Mouse (Mus musculus): ENCODE measurements around the gene Tap2. TPM values are rescaled to one million over a fixed set of nuclear protein-coding genes. Genes with fewer than 3 reads are reported as not detected.
A peak's percentile ranks its signal among the peaks of the same experiment; 100 is the strongest.

Tap2 gene
- polyA plus RNA-seq, 1 experiment: 37.9 TPM

- DNase-seq (ENCODE audit: low spot score): no peak
Observed at GRCm38 (mm10) chr17:34196491-34196890, 6.8 kb upstream of the Tap2 start.

DNA sequence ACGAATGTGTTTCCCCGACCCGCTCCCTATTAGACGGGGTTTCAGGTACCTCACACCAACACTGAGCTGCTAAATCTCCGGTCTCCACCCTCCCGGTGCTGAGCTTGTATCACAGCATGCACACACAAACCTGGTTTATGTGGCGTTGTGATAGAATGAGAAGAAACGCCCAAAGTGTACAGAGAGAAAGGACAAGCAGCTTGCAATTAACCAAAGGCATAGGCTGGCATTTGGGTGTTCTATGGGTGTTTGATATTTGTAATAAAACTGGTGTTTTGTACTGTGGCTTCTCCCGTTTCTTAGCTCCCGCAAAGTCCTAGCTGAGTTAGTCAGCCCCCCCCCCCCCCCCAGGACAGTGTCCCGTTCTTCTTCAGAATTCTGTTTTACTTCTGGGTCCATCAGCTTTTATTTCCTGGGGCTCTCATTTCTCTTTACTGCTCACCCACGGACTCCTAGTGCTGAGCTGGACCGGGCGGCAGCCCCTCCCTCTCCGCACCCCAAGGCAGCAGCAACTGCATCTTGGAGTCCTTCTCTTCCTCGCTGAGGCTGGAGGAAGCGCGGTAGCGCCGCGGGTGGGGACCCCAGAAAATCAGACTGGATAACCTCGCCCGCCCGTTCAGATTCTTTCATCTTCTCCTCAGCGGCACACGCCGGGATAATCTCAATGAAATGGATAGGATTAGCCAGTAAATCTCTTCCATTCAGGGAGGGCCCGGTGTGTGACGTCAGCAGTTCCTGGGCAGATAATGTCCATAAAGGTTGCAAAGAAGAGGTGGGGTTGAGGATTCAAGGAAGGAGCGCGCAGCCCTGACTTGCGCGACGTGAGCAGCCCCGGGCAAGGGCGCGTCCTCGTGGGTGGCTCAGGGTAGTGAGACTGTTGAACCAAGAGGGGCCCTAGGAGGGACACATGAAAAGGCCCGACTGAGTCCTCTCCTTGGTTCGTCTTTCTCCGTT lies 6.1 kb upstream of the Tap2 start, which contains the start of gene Psmb8:
TSS of gene Psmb8 (plus strand) at position 781 of the 954 bp plus-strand sequence.
- DNase-seq (ENCODE audit: low spot score): peak; percentile 59

DNA sequence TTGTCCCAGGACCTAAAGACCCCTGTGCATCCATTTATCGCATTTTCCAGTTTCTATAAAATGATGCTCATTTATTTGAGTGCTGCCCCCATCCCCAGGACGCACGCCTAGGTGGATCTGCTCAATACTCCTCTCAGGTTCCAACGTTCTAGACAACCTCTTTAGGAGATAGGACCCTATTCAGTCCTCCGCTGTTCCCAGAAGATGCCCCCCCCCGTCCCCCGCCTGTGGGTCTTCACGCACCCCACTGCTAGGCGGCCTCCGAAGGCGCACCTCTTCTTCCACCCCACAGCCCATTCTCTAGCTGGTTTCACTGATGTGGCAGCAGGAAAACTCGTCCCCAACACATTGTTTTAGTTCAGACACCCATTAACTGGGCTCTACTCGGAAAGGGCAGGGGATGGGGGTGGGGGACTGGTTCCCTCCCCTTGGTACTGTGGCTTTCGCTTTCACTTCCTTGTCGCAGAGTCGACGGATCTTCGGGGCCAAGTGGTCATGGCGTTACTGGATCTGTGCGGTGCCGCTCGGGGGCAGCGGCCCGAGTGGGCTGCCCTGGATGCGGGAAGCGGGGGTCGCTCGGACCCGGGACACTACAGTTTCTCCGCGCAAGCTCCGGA lies 5.3 kb upstream of the Tap2 start:
- DNase-seq (ENCODE audit: low spot score): no peak

GRCm38 (mm10) chr17:34198521-34198912 lies 4.8 kb upstream of the Tap2 start:
- DNase-seq (ENCODE audit: low spot score): no peak

- DNase-seq (ENCODE audit: low spot score): no peak
Observed at GRCm38 (mm10) chr17:34199050-34199619, 4.2 kb upstream of the Tap2 start.

DNA sequence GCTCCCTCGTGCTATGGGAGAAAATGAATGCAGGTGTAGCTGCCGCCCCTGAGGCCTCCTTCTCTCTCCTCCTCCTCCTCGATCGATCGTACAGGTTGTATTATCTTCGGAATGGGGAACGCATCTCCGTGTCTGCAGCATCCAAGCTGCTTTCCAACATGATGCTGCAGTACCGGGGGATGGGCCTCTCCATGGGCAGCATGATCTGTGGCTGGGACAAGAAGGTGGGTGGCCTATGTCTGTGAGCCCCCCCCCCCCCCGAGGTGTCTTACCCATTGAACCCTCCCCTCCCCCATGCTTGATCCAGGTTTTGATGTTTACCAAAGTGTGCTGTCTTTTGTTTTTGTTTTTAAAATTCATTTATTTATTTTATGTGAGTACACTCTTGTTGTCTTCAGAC lies 3.3 kb upstream of the Tap2 start:
- no peak for DNase-seq (ENCODE audit: low spot score)

DNA sequence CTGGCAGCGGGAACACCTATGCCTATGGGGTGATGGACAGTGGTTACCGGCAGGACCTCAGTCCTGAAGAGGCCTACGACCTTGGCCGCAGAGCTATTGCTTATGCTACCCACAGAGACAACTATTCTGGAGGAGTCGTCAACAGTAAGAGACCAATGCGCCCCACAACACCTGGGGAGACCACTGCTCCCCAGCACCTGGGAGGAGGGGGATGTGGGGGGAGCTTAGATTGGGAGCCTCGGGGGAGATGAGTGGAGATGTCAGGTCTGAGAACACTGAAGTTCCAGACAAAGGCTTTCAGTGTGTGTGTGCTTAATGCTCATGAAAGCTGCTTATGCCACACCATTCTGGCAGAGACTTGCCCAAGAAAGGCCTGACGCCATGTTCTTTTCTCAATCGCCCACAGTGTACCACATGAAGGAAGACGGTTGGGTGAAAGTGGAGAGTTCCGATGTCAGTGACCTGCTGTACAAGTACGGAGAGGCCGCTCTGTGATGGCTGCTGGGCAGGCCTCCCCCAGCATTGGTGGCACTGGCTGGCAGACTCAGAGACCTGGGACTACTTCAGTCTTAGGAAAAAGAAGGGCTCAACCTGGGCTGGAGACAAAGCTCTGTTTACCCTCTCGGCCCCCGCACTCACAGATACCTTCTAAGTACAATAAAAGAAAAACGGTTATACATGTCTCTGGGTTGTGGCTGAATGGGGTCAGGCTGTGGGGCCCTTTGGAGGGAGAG lies 2.4 kb upstream of the Tap2 start:
- no peak for DNase-seq (ENCODE audit: low spot score)

- DNase-seq (ENCODE audit: low spot score): no peak
Observed at GRCm38 (mm10) chr17:34201506-34202055, 1.7 kb upstream of the Tap2 start.

DNA sequence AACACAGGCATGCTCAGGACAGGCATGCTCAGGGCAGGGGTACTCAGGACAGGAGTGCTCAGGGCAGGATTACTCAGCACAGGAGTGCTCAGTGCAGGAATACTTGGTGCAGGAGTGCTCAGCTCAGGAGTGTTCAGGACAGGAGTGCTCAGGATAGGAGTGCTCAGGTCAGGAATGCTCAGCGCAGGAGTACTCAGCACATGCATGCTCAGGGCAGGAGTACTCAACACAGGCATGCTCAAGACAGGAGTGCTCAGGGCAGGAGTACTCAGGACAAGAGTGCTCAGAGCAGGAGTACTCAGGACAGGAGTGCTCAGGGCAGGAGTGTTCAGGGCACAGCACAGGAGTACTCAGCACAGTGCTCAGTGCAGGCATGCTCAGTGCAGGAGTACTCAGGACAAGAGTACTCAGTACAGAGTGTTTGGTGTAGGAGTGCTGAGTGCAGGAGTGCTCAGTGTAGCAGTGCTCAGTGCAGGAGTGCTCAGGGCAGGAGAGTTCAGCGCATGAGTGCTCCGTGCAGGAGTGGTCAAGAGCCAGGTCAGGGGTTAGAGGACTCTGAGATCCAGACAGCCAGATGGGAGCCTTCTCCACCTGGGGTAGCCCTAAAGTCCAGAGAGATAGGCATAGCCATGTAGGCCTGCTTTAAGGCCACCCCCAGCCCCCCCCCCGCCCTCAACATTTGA lies 426 bp upstream of the Tap2 start:
- no peak for DNase-seq (ENCODE audit: low spot score)

DNA sequence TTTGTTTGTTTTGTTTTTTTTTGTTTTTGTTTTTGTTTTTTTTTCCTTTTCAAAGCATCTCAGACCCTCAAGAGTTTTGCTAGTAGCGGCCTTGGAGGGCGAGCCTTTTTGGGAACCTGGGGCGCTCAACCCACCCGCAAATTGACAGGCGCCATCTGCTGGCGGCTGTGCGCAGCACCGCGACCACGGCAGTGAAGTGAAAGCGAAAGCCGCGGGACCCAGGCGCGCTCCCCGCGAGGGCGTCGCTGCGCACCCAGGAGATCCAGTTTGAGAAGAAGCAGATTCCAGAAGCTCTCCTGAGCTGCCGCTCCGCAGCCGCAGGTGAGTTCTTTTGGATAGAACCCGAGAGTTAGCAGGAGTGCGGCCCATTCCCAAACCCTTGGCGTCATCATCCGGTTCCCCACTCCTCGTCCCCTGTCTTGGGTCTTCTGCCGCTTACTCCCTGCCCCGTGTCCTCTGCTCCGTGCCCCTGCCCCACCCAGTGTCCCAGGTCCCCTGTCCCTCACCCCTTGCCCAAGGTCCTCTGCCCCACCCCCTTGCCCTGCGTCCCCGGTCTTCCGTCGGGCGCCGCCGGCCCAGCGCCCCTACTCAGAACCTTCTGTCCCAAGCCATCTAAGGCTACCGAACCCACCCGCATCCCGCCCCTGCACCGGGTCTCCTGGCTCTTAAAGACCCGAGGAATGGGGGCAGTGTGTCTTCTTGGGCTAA lies 1.1 kb downstream of the Tap2 start:
- peak; percentile 80 for DNase-seq (ENCODE audit: low spot score)

- no peak for DNase-seq (ENCODE audit: low spot score)
Observed at GRCm38 (mm10) chr17:34205021-34205745, 1.9 kb downstream of the Tap2 start.

DNA sequence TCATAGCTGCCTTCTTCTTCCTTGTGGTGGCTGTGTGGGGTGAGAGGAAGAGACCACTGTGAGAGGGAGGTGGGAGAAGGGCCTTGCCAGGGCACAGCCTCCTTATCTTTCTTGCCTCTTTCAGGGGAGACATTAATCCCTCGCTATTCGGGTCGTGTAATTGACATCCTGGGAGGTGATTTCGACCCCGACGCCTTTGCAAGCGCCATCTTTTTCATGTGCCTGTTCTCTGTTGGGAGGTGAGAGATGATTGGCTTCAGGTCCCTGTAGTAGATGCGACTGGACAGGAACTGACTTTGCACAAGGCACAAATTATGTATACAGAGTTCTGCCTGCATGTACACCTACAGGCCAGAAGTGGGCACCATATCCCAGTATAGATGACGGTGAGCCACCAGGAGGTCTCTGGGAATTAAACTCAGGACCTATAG lies 2.4 kb downstream of the Tap2 start:
- DNase-seq (ENCODE audit: low spot score): no peak

- no peak for DNase-seq (ENCODE audit: low spot score)
Observed at GRCm38 (mm10) chr17:34206731-34207130, 3.4 kb downstream of the Tap2 start.

DNA sequence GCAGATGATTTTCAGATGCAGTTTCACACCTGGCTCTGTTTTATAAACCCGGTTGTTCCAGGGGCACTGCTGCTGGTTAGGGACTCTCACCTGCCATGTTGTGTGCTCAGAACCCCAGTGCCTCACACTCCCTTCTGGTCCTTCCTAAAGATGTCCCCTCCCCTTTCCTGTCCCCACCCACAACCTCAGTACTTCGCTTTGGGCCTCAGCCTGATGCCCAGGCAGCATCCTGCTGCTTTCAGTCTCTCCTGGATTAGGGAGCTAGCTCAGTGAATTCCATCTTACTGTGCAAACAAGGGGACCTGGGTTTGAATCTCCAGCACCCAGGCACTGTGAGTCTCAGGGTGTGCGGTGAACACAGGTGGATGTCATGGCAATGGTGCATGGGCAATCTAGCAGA lies 4.1 kb downstream of the Tap2 start:
- no peak for DNase-seq (ENCODE audit: low spot score)

DNA sequence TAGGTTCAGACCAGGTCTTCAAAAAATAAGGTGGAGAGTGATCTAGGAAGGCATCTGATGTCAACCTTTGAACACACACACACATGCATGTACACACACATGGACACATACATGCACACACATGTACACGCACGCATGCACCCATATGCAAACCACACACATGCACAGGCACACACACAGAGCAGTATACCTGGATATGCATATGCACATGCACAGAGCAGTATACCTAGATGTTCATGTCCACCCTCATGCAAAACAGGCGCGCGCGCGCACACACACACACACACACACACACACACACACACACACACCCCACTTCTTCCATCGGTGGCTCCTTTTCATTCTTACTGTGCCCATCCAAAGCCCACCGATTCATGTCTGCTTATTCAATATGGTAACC lies 4.5 kb downstream of the Tap2 start:
- no peak for DNase-seq (ENCODE audit: low spot score)

DNA sequence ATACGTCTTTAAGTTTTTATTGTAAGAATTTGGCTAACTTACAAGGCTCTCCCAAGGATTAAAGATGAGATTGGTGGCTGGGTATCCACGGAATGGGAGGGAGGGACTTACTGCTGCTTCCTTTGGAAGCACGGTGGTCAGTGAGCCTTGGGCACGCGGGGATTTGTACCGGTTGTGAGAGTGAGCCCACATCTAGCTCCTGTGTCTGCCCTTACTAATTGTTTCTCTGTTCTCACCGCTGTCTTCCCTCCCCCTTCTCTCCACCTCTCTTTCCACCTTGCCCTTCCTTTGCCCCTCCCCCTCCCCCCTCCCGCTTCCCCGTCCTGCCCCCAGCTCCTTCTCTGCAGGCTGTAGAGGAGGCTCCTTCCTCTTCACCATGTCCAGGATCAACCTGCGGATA lies 5.1 kb downstream of the Tap2 start:
- DNase-seq (ENCODE audit: low spot score): no peak

DNA sequence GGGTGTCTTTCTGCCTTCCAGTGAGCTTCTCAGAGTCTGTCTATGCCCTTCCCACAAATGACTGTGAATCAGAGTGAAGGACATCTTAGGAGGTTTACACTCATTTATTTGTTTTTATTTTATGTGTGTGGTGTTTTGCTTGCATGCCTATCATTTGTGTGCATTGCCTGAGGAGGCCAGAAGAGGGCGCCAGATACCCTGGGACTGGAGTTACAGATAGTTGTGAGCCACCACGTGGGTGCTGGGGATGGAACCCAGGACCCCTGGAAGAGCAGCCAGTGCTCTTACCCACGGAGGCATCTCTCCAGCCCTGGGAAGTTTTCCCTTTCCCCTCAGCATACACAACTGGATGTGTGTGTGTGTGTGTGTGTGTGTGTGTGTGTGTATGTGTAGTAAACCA lies 6.4 kb downstream of the Tap2 start:
- no peak for DNase-seq (ENCODE audit: low spot score)

DNA sequence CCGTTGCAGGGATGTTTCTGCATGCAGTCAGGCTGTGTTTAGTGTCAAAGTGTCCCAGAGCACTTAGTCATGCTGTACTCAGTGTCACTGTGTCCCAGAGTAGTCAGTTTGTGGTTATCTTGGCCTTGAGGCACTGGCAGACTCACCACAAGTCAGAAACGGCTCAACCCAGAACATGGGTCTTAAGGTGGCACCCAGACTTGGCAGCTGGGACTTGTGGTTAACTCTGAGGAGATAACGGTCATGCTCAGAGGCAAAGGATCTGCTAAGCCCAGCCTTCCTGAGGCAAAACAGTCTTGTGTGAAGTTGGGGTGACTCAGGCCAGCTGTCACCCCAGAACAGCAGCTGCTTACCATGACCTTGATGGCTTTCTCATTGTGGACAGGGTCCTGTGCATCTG lies 7.3 kb downstream of the Tap2 start:
- DNase-seq (ENCODE audit: low spot score): no peak

DNA sequence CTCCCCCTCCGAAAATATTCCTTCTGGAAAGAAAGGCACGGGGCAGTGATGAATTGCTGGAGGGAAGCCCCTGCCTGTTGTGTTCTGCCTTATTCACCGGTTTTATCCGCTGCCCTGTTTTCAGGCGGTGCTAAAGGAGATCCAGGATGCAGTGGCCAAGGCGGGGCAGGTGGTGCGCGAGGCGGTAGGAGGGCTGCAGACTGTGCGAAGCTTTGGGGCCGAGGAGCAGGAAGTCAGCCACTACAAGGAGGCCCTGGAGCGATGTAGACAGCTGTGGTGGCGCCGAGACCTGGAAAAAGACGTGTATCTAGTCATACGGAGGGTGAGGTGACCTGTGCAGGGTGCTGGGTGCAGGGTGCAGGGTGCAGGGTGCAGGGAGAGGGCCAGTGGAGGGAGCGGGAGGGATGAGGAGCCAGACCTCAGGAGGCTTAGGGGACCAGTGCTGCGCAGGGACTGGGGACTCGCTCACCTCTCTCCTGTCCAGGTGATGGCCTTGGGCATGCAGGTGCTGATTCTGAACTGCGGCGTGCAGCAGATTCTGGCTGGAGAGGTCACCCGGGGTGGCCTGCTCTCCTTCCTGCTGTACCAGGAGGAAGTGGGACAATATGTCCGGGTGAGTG lies 8.5 kb downstream of the Tap2 start:
- DNase-seq (ENCODE audit: low spot score): no peak
